Mouse (Mus musculus): ENCODE measurements at regions not wholly inside any gene's neighbourhood (a gene's known extent, or its start where the extent isn't known, plus 50 kb on each side); places are given as distances from the start of the nearest gene placed in this dataset.

- TF ChIP-seq POLR2A (IDR thresholded peaks at IDR 0.05; ENCODE audit: low read depth, low read length) = no peak
- no peak for TF ChIP-seq CTCF (IDR thresholded peaks at IDR 0.05; ENCODE audit: extremely low read depth, insufficient read length, insufficient replicate concordance, low read depth, low read length)
These were observed 196.9 kb upstream of the Hnrnpa3 start for GRCm38 (mm10) chr2:75462030-75462671.

Data from small intestine, adult 2 months (tissue).